ENCODE assay signal across 14 mouse cellular contexts in genomic region chr10:39387556-39387955, GRCm38 (mm10). TPM values are rescaled to one million over a fixed set of nuclear protein-coding genes. Genes with fewer than 3 reads are reported as not detected.
DNase-seq lines count a peak whose midpoint lies in the region; ATAC-seq lines count a peak whose summit lies in the region.
"Had no signal": no experiment of that assay in that cellular context is flagged by ENCODE, and none has a peak within 500 bp of the region (broad histone marks: within the 10 kb centered on the region; RNA-seq: fewer than 3 reads in every experiment).

No protein-coding gene starts in this region.

- H3K27me3 ChIP-seq in forebrain, embryonic 14.5 days (replicated peaks; ENCODE audit: control insufficient read depth, insufficient read depth, low read length): no peaks in the 10 kb centered on the region
- H3K27me3 ChIP-seq in hindbrain, embryonic 16.5 days (replicated peaks; ENCODE audit: control insufficient read depth, insufficient read depth, low read length): no peaks in the 10 kb centered on the region
- H3K27me3 ChIP-seq: Patski had no signal

- no peak for ATAC-seq in forebrain, embryonic 14.5 days
- ATAC-seq in hindbrain, embryonic 16.5 days: 0 out of 2 replicates have a peak, but pooled peaks have one; percentile 4
- ATAC-seq: Patski had no signal

- peak; percentile 57 for DNase-seq in heart, adult 11 months
- DNase-seq in heart, adult 18-20 months: no peak
- peak; percentile 32 to 40 for DNase-seq in left cerebral cortex, adult 18-20 months (ENCODE audit: low spot score in 2 of 2)
- no peak for DNase-seq in left cerebral cortex, adult 8-10 months (ENCODE audit: low spot score in 2 of 2)
- no peak for DNase-seq in forebrain, embryonic 14.5 days (ENCODE audit: low spot score)
- DNase-seq in adrenal gland, adult 2 months: no peak
- DNase-seq: B cell, adult 2 months; lung, adult 2 months; right cerebral cortex, postnatal 14 days; thymus, postnatal 4 days had no signal

- no peaks in the 10 kb centered on the region for H3K9me3 ChIP-seq in forebrain, embryonic 14.5 days (replicated peaks; ENCODE audit: control insufficient read depth, low read length)
- H3K9me3 ChIP-seq in hindbrain, embryonic 16.5 days (ENCODE audit: control insufficient read depth, low read length): no peaks in the 10 kb centered on the region

- 0 out of 2 replicates have a peak overlapping the region, but pooled peaks have one; percentile 21 for H3K27ac ChIP-seq in forebrain, embryonic 14.5 days (ENCODE audit: low read depth, low read length)
- H3K27ac ChIP-seq in hindbrain, embryonic 16.5 days (ENCODE audit: low read depth, low read length): peak overlapping the region; percentile 9; the same call in 1 of the 2 replicates
- H3K27ac ChIP-seq: kidney, postnatal 0 days; macrophage had no signal

- H3K36me3 ChIP-seq in forebrain, embryonic 14.5 days (ENCODE audit: control insufficient read depth, insufficient read depth, low read length): peaks cover 9% of the 10 kb centered on the region; the same call in 1 of the 2 replicates
- H3K36me3 ChIP-seq in hindbrain, embryonic 16.5 days (ENCODE audit: control insufficient read depth, insufficient read depth, low read length): peaks cover 5% of the 10 kb centered on the region; the same call in 1 of the 2 replicates

- no peak overlapping the region for H3K4me3 ChIP-seq in forebrain, embryonic 14.5 days (ENCODE audit: low read depth, low read length)
- no peak overlapping the region for H3K4me3 ChIP-seq in hindbrain, embryonic 16.5 days (ENCODE audit: low read length)

- peaks cover 23% of the 10 kb centered on the region for H3K4me1 ChIP-seq in forebrain, embryonic 14.5 days (ENCODE audit: control insufficient read depth, insufficient read depth, low read length)
- H3K4me1 ChIP-seq in hindbrain, embryonic 16.5 days (ENCODE audit: control insufficient read depth, insufficient read depth, low read depth, low read length): peaks cover 41% of the 10 kb centered on the region

- WGBS in forebrain, embryonic 14.5 days: 88% methylated on average over 11 of the region's 11 CpGs
- 65% methylated on average over 11 of the region's 11 CpGs for whole genome bisulfite sequencing in hindbrain, embryonic 16.5 days

- no peak overlapping the region for H3K4me2 ChIP-seq in forebrain, embryonic 14.5 days (ENCODE audit: low read length)
- H3K4me2 ChIP-seq in hindbrain, embryonic 16.5 days (ENCODE audit: low read length): no peak overlapping the region

- H3K9ac ChIP-seq in forebrain, embryonic 14.5 days (ENCODE audit: low read length): no peak overlapping the region
- H3K9ac ChIP-seq in hindbrain, embryonic 16.5 days (ENCODE audit: low read depth, low read length): no peak overlapping the region

RNA-seq across cellular contexts. Expression of gene Fyn, which starts 18.9 kb away (rescaled TPM):
- 10 to 100 TPM; 30.6 to 32.2 TPM for total RNA-seq in heart, adult 18-20 months (2021)
- total RNA-seq in left cerebral cortex, adult 18-20 months (2021): 100 to 1,000 TPM; 107 TPM
- 100 to 1,000 TPM; 100 to 111 (median 108) TPM for total RNA-seq in left cerebral cortex, adult 8-10 months (2022)
- polyA plus RNA-seq in forebrain, embryonic 14.5 days (2014; fragmentation: Nextera tagmentation; extraction: Ambion mirVana): 79.1 and 85.0 TPM in 2 replicates
- polyA plus RNA-seq in hindbrain, embryonic 16.5 days (2015; fragmentation: Nextera tagmentation; extraction: Ambion mirVana): 74.1 and 74.9 TPM in 2 replicates
- 10 to 100 TPM; 37.9 to 56.2 TPM for total RNA-seq in adrenal gland, adult 2 months (2021)
- polyA plus RNA-seq in adrenal gland, adult 2 months (2012; rRNA removed): 22.7 and 27.9 TPM in 2 replicates

Comparison
In these comparisons a context has a peak if more than half of its experiments do, and no peak if none do; other contexts are left out.
1. DNase-seq: peak in heart, adult 11 months (single experiment) and left cerebral cortex, adult 18-20 months (2 of 2); none in heart, adult 18-20 months (0 of 2), left cerebral cortex, adult 8-10 months (0 of 2), forebrain, embryonic 14.5 days (single experiment) and adrenal gland, adult 2 months (single experiment).